Mouse (Mus musculus): ENCODE data around the gene Zp2. TPM values are rescaled to one million over a fixed set of nuclear protein-coding genes. Genes with fewer than 3 reads are reported as not detected.

Gene Zp2
- polyA plus RNA-seq, 1 experiment from 2014 or later, result not detected

GRCm38 (mm10) chr7:120095180-120095579 lies 49.9 kb downstream of the Zp2 start, which contains the start of gene Dnah3:
Gene Dnah3 (minus strand): TSS chr7:120095280.
- Histone ChIP-seq H3K4me2 (ENCODE audit: low read depth, low read length) (no peak within 1 kb of the TSS), H3K27me3 (ENCODE audit: control insufficient read depth, insufficient read depth, low read depth, low read length) (no peaks in the 10 kb centered on the region), H3K36me3 (ENCODE audit: control insufficient read depth, insufficient read depth, low read length) (no peaks in the 10 kb centered on the region), H3K4me3 (ENCODE audit: low read length) (no peak within 1 kb of the TSS), H3K4me1 (replicated peaks; ENCODE audit: control insufficient read depth, insufficient read depth, low read length) (no peaks in the 10 kb centered on the region), H3K9ac (ENCODE audit: low read length) (no peak within 1 kb of the TSS), H3K9me3 (ENCODE audit: control insufficient read depth, low read length) (no peaks in the 10 kb centered on the region), H3K27ac (ENCODE audit: low read length) (no peak within 1 kb of the TSS)
- WGBS, result 79% methylated on average over 6 of the region's 6 CpGs
- ATAC-seq (ENCODE audit: low read depth), result no peak

GRCm38 (mm10) chr7:120094216-120094615 lies 50.9 kb downstream of the Zp2 start:
- WGBS, result 80% methylated on average over 3 of the region's 3 CpGs
- Histone ChIP-seq H3K9me3 (ENCODE audit: control insufficient read depth, low read length) (no peaks in the 10 kb centered on the region), H3K4me2 (ENCODE audit: low read depth, low read length) (no peak overlapping the region), H3K27me3 (ENCODE audit: control insufficient read depth, insufficient read depth, low read depth, low read length) (no peaks in the 10 kb centered on the region), H3K4me1 (replicated peaks; ENCODE audit: control insufficient read depth, insufficient read depth, low read length) (no peaks in the 10 kb centered on the region), H3K27ac (ENCODE audit: low read length) (no peak overlapping the region), H3K9ac (ENCODE audit: low read length) (no peak overlapping the region), H3K4me3 (ENCODE audit: low read length) (no peak overlapping the region), H3K36me3 (ENCODE audit: control insufficient read depth, insufficient read depth, low read length) (no peaks in the 10 kb centered on the region)
- ATAC-seq (ENCODE audit: low read depth), result no peak

GRCm38 (mm10) chr7:120093033-120093432 lies 52.1 kb downstream of the Zp2 start:
- Histone ChIP-seq H3K9ac (ENCODE audit: low read length) (no peak overlapping the region), H3K4me1 (replicated peaks; ENCODE audit: control insufficient read depth, insufficient read depth, low read length) (no peaks in the 10 kb centered on the region), H3K4me2 (ENCODE audit: low read depth, low read length) (no peak overlapping the region), H3K36me3 (ENCODE audit: control insufficient read depth, insufficient read depth, low read length) (no peaks in the 10 kb centered on the region), H3K4me3 (ENCODE audit: low read length) (no peak overlapping the region), H3K27ac (ENCODE audit: low read length) (no peak overlapping the region), H3K9me3 (ENCODE audit: control insufficient read depth, low read length) (no peaks in the 10 kb centered on the region), H3K27me3 (ENCODE audit: control insufficient read depth, insufficient read depth, low read depth, low read length) (no peaks in the 10 kb centered on the region)
- WGBS, result 50% methylated on average over 5 of the region's 5 CpGs
- ATAC-seq (ENCODE audit: low read depth), result no peak

GRCm38 (mm10) chr7:120080177-120080576 lies 64.9 kb downstream of the Zp2 start:
- Histone ChIP-seq H3K9me3 (ENCODE audit: control insufficient read depth, low read length) (no peaks in the 10 kb centered on the region), H3K4me3 (ENCODE audit: low read length) (no peak overlapping the region), H3K27ac (ENCODE audit: low read length) (no peak overlapping the region), H3K36me3 (ENCODE audit: control insufficient read depth, insufficient read depth, low read length) (no peaks in the 10 kb centered on the region), H3K4me1 (replicated peaks; ENCODE audit: control insufficient read depth, insufficient read depth, low read length) (no peaks in the 10 kb centered on the region), H3K27me3 (ENCODE audit: control insufficient read depth, insufficient read depth, low read depth, low read length) (no peaks in the 10 kb centered on the region), H3K9ac (ENCODE audit: low read length) (no peak overlapping the region), H3K4me2 (ENCODE audit: low read depth, low read length) (no peak overlapping the region)
- ATAC-seq (ENCODE audit: low read depth), result peak; percentile 56; the same call in 1 of the 2 replicates
- WGBS, result 41% methylated on average over 3 of the region's 3 CpGs

Other genes starting within 250 kb of the Zp2 start
- 5.8 and 6.6 TPM in 2 replicates for gene Lyrm1, start 249.4 kb downstream of the Zp2 start, polyA plus RNA-seq (2015; fragmentation: Nextera tagmentation; extraction: Ambion mirVana)
- gene Dcun1d3, start 249.0 kb downstream of the Zp2 start, polyA plus RNA-seq (2015; fragmentation: Nextera tagmentation; extraction: Ambion mirVana), result 9.7 and 10.0 TPM in 2 replicates
- gene Dnah3, start 50.0 kb downstream of the Zp2 start, polyA plus RNA-seq (2015; fragmentation: Nextera tagmentation; extraction: Ambion mirVana), result 1.2 and 2.8 TPM in 2 replicates
- gene Tmem159, start 42.9 kb downstream of the Zp2 start, polyA plus RNA-seq (2015; fragmentation: Nextera tagmentation; extraction: Ambion mirVana), result 49.6 and 113 TPM in 2 replicates
- gene Anks4b, start 28.6 kb upstream of the Zp2 start, polyA plus RNA-seq (2015; fragmentation: Nextera tagmentation; extraction: Ambion mirVana), result not detected in 2 replicates
- gene Crym, start 56.8 kb upstream of the Zp2 start, polyA plus RNA-seq (2015; fragmentation: Nextera tagmentation; extraction: Ambion mirVana), result 3.1 and 3.5 TPM in 2 replicates
- not detected in 2 replicates for gene Abca14, start 58.7 kb upstream of the Zp2 start, polyA plus RNA-seq (2015; fragmentation: Nextera tagmentation; extraction: Ambion mirVana)
- gene Abca15, start 183.4 kb upstream of the Zp2 start, polyA plus RNA-seq (2015; fragmentation: Nextera tagmentation; extraction: Ambion mirVana), result not detected in 2 replicates